Mouse (Mus musculus): ENCODE measurements around the gene Srrm1.
"Not testable (repeated sequence)": the region's sequence is repeated elsewhere in the genome, so short reads cannot be mapped to it uniquely, and the experiment has no call there.

Gene Srrm1

DNA sequence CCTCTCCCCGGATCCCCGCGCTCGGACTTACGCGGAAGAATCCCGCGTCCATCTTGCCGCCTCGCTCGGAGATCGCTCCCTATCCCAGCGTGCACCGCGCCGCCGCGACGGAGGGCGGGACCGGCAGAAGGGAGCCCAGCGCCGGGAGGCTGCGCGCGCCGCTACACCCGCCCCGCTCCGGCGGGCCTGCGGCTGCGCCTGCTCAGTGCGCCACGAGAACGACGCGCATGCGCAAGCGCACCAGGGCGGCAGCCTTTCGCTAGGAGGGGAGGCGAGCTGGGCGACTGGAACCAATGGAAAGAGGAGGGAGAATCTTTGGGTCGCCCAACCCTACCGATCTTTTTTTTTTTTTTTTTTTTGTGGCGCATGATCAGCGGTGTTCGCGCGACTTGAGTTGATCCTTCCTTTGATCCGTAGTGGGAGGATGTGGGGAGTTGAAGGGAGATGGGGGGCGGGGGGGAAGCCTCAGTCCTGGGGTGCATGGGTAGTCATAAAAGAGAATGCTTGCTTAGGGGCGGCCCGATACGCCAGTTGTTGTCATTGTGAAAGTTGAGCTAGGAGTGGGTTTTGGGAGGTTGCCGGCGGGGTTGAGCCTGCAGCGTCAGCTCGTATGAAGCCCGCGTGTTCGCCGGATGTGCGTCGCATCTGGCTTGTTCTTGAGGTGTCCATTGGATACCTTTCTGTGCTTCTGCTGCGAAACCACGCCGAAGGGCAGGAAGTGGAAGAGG is at the start of gene Srrm1:
Gene Srrm1, minus strand, starts transcription at position 256 of the 728 bp plus-strand sequence.
- peak; percentile 99 for DNase-seq

DNA sequence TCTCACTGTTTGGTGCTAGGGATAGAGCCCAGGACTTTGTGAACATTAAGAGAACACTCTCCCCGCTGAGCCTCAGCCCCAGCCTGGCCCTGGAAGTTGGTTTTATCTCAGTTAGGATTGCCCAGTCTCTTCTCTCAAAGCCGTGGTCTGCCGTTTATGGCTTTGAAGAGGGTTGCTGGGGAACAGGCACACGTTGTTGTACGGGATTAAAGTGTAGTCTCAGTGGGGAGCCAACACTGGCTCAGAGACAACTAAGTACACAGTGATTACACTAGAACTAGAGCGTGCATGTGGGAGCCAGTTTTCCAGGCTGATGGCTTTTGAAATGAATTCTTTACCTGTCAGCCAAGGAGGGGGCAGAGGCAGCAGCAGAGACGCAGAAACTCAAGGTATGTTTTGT is 48.8 kb upstream of the Srrm1 start:
- no peak for DNase-seq

DNA sequence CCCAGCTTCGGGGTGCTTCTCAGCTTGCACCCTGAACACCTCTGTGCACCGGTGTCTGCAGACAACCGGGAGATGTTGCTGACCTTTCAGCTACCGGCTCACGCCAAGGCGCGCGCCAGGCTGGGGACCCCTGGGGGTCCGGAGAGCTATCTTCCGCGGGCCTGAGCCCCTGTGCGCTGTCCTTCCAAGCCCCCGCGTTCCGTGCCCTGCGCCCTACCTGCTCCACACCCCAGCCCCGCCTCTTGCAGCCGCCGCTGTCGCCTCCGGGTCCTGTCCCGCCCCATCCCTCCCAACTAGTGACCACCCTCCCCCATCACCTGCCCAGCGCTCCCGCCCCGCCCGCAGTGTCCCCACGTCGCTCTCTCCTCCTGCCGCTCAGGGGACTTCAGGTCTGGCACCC is 44.9 kb upstream of the Srrm1 start, which contains the start of gene Ncmap:
Gene Ncmap, minus strand, starts transcription at position 237 of the 400 bp plus-strand sequence.
- no peak for DNase-seq

DNA sequence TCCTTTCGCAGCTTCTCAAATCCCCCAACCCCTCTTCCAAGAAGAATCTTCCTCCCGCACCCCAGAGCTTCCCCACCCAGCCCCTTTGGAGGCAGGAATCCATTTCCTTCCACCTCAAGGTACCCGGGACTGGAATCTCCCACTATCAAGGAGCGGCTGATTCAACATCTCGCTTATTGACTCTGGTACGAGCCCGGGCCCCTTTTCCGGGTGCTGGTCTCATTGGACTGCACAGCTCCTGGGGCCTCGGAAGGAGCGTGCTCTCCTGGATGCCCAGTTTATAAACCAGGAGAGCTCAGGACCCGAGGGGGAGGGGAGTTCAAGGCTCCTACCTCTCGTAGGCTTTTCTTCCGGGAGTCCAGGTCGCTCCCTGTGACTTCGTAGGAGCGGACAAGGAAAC is 44.4 kb upstream of the Srrm1 start:
- DNase-seq: no peak

DNA sequence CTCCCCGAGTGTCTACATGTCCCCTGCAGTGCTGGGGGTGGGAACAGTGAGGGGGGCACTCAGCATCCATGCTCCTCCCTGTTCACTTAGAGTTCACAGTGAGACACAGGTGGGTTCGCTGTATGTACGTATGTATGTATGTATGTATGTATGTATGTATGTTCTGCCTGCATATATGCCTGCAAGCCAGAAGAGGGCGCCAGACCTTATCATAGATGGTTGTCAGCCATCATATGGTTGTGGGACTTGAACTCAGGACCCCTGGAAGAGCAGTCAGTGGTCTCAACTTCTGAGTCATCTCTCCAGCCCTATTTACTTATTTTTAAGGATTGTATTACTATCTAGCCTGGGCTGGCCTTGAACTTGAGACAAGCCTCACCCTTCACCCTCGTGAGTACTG is 43.2 kb upstream of the Srrm1 start:
- DNase-seq: no peak

DNA sequence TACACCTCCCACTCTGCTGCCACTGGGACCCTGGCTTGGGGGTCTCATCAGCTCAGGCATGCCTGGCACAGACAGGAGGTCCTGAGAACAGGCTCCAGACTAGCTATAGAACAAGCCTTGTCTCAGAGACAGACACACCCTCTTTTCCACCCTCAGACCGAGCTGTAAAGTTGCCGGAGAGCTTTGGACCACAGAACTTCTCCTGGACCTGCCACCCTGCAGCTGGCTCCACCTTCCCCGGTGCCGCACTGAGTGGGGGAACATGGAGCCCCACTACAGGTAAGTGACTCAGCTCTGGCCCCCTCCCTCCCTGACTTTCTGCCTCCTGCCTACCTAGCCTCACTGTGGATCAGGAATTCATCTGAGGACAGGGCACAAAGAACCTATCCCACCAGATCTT is 42.3 kb upstream of the Srrm1 start:
- no peak for DNase-seq

DNA sequence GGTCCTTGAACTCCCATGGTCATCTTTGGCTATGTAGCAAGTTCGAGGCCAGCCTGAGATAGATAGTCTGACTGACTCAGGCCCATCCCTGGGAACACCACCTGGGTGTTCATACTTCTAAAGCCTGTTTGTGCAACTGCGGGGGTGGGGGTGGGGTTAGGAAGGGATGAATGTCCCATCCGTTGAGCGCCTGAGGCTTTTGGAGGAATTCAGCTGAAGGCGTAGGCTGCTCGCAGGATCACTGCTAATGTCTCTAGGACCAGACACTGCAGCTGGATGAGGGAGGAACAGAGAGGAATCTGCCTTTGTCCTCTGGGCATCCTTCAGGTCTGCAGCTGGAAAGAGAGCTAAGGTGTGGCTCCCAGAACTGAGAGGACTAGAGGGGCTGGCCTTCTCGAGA is 41.5 kb upstream of the Srrm1 start:
- no peak for DNase-seq

DNA sequence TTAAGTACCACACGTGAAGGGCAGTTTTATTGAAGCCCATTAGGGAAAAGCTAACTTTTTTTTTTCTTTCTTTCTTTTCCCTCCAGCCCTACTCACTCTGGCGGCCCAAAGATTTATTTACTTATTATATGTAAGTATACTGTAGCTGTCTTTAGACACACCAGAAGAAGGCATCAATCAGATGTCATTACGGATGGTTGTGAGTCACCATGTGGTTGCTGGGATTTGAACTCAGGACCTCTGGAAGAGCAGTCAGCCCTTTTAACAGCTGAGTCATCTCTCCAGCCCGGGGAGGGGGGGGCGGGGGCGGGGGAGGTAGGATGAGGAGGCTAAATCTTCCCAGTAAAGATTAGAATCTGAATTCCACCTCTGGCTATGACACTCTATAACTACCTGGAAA is 40.3 kb upstream of the Srrm1 start:
- no peak for DNase-seq

- DNase-seq: no peak
Measured at GRCm38 (mm10) chr4:135392801-135393200, 39.7 kb upstream of the Srrm1 start.

DNA sequence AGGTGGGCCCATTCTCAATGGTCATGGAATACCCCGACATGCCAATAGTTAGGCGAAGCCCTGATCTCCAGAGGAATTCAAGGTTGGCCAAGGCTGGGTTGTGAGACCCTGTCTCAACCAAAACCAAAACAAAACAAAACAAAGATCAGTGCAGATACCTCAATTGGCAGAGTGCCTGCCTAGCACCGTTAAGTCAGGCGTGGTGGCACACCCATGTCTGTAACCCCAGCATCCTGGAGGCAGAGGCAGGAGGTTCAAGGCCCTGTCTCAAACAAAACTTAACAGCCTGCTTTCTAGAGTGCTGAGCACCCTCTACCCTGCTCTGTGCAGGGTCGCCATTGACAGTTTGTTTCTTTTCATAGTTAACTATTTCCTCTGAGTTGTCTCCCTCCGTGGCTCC is 37.9 kb upstream of the Srrm1 start:
- no peak for DNase-seq

DNA sequence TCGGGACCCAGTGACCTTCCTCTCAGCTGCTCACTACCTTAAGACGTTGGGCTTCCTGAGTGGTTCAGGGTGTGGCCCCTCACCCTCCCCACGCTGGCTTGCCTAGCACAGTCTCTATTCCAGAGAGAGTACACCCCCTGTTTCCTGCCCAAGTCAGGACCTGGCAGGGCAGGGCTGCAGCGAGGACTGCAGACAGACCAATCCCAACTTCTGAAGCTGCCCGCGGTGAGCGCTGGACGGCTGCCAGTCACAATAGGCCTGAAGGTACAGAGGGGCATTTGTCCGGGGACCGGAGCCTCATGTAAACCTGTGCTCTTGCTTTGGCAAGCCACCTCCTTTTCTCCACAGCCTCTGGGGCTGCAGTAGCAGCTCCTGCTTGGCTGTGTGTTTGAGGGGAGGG is 32.5 kb upstream of the Srrm1 start:
- no peak for DNase-seq

DNA sequence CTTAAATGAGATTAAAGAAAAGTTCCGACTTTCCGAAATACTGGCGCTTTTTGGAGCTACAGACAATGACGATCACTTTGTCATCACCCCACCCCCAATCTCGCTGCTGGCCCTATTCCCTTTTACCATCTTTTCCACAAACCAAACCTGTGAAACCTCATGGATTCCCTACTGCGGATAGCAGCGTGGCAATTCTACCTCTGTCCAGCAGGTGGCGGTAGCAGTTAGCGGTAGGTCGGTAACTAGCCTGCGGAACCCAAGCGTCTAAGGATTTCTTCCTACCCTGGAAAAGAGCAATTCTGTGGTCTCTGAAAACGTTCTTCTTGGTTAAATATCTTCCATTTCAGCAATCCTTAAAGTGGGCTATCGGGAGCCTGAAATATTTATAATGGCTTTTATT is 29.2 kb upstream of the Srrm1 start:
- peak; percentile 39 for DNase-seq

DNA sequence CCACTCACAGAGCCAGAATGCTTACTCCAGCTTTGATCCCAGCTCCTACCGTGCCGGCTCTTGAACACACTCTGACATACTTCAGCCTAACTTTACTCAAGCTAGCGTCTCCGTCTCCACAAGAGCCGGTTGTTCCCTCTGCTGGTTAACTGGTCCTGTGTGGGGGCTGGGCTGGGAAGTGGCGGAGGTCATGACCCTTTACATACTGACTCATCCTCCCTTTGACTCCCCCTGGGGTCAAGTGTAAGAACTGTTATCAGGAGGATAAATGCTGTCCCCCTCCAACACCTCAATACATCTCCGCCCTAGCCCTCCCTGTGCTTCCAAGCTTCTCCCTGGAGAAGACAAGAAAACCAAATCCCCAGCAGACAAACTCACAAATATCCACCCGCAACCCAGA is 28.2 kb upstream of the Srrm1 start:
- no peak for DNase-seq

- DNase-seq: no peak
Measured at GRCm38 (mm10) chr4:135377241-135377640, 24.1 kb upstream of the Srrm1 start.

DNA sequence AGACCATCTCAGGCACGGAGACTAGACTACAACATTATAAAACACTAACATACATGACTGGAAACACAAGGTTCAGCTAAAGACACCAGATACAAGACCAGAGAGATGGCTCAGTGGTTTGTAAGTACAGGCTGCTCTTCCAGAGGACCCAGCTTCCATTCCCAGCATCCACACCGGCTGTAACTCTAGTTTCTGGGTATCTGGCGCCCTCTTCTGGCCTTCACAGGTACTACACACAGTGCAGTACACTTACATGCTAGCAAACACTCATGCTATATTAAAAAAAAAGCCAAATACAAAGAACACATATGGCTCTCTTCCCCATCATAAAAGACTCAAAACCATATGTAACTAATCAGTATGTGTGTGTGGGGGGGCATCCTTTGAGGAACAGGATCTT is 22.3 kb upstream of the Srrm1 start:
- DNase-seq: no peak

- no peak for DNase-seq
Measured at GRCm38 (mm10) chr4:135373299-135373698, 20.2 kb upstream of the Srrm1 start.

- DNase-seq: no peak
Measured at GRCm38 (mm10) chr4:135370372-135370771, 17.3 kb upstream of the Srrm1 start.

GRCm38 (mm10) chr4:135362828-135363227 is 9.7 kb upstream of the Srrm1 start:
- peak; percentile 42 for DNase-seq

DNA sequence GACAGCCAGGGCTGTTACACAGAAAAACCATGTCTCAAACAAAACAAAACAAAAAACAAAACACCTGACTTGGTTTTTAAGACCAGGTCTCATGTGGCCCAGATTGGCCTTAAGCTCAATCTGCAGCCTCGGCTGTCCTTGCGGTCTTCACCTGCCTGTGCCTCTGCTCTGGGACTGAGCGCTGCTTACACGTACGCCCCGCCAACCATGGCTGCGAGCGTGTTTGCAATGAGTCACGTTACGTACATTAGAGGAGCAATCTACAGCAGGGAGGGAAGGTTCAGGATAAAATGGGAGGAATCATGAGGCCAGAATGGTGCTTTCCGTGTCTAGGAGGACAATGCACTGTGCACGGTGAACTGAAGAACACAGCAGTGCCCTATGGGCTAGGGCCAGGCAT is 8.6 kb upstream of the Srrm1 start:
- no peak for DNase-seq

DNA sequence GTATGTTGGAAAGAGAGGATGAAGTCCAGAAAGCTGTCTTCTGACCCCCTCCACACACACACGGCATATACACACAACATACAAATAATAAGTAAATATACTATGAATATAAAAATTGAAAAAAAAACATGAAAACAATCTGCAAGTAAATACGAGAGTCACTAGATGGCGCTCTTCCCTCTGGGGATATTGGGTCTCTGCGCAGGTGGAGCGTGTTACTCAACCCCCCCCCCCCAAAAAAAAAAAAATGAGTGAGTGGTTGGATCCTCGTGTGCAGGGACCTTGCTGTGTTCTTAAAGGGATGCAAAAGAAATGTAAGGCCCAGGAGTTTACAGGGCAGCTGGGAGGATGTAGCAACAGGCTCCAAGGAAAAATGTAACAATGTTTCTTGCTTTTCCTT is 5.6 kb upstream of the Srrm1 start:
- DNase-seq: no peak

GRCm38 (mm10) chr4:135357221-135357920 is 4.2 kb upstream of the Srrm1 start:
- no peak for DNase-seq

DNA sequence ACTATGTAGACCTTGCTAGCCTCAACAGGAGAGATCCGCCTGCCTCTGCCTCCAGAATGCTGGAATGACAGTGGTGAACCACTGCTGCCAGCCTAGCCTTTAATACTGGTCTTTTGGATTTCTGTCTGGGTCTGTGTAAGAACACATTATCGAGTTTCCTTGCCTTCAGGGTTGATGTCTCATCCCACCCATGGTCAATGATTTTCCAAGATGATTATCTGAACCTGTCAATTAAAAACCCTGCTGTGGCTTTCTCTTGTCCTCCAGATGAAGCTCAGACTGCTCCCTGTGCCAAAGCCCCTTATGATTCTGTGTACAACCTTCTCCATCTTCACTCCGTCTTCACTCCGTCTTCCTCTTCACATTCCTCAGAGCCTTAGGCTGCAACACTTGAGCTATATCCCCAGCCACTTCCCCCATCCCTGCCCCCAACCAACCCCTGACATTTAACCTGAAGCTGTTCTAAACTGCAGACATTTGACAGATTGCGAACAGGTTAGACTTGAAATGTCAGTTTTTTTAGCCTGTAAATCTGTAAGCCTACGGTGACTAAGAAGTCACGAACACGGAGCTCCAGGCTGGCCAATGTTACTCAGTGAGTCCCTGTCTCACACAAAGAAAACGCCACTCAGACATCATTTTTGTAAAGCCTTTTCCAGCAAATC is 2.9 kb upstream of the Srrm1 start:
- DNase-seq: no peak

DNA sequence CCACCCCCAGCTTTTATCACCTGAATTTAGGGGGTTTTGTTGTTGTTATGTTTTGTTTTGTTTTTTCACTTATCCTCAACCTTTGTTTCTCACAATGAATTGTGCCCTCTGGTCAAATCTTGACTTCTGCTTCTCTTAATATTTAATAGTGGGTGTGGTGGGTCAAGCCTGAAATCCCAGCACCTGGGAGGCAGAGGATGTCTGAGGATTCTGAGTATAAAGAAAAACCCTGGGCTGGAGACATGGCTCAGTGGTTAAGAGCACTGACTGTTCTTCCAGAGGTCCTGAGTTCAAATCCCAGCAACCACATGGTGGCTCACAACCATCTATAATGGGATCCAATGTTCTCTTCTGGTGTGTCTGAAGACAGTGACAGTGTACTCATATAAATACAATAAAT is 1.6 kb upstream of the Srrm1 start:
- not testable (repeated sequence) for DNase-seq

DNA sequence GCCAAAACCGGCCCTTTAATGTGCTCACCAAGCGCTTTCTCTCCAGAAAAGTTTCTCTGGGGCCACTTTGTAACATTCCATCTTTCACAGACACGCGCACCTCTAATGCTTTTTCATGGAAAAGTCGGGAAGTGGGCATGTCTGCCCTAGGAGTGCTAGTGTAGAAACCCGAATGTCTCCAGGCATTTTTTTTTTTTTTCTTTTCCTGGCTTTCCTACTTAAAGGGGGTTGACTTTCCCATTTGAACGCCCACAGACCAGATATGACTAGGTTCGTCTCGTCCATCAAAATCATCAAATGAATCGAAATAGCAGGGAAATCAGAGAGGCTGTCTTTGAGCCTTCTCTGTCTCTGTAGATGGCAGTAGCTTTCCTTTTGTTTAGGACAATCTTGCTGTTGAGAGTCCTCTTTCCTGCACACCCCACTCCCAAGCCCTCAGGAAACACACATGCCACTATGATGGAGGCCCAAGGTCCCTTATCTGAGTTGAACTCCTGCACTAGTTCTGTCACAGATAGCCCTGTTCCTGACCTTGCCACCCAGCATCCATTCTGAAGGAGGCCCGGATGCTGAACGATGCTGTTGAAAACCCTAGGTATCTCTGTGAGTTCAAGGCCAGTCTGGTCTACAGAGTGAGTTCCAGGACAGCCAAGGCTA is 801 bp upstream of the Srrm1 start:
- peak; percentile 18 for DNase-seq
